Mouse (Mus musculus) embryonic fibroblast, embryonic 13.5 days (primary cell): ENCODE measurements at regions not wholly inside any gene's neighbourhood (a gene's known extent, or its start where the extent isn't known, plus 50 kb on each side); places are given as distances from the start of the nearest gene placed in this dataset.

Experiments
- CTCF ChIP-seq: IDR thresholded peaks from 2 replicates; pipeline ENCODE4 v1.5.1; 2011; ENCODE audit warnings: mild to moderate bottlenecking, control low read depth, low read length, moderate library complexity, borderline replicate concordance; ENCODE audit not compliant: insufficient read depth
- POLR2A ChIP-seq: IDR thresholded peaks from 2 replicates; pipeline ENCODE4 v1.6.1; 2011; ENCODE audit warnings: low read depth, mild to moderate bottlenecking, control low read depth, low read length, moderate library complexity

DNA sequence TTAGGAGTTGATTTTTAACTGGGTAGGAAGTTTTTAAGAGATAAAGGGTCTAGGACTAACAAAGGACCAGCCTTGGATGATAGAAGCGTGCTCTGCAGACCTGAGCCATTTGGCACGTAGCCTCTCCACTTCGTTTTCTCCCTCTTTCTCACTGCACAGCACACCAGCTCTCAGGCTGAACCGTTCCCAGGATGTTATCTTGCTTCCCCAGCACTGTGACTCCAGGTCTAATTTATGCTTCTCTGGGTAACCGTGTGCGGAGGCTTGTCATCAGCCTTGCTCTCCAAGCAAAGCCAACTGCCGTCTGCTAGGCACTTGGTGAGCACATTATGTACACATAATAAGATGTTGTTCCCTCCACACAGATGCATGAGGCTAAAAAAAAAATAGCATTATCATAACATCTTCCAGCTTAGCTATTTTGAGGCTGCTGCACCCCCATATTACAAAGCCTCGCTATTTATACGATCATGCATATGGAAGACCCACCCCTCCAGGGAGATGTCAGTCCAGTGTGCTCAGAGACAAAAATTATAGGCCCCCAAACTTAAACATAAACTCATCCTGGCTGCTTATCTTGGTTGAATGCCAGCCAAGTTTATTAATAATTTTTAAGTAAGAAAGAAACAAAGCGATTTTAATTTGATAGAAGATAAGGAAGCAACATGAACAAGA lies 210.3 kb upstream of the Actbl2 start:
- TF ChIP-seq CTCF (no peak), POLR2A (no peak)
